Comparison of ENCODE assay signal across 14 mouse cellular contexts in the genomic region with DNA sequence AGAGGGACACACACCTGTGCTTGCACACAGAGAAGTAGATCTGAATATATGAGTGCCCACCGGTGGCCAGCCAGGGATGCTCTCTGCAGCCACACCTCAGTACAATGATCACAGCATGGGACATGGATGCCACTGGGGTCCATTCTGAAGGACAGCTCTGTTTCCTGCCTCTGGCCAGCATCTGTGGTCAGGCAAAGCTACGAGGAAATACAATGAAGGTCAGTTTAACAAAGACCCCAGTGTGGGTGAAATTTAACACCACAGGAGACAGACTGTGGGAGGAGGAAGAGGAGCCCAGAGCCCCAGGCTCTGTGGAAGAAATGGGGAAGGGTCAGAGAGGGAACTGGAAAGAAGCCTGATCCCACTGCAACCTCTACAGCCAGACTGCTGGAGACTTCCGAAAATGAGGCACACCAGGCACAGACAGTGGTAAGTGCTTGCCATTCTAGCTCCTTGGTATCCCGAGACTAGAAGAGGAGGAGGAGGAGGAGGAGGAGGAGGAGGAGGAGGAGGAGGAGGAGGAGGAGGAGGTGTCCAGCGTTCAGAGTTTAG.
DNase-seq lines count a peak whose midpoint lies in the region; ATAC-seq lines count a peak whose summit lies in the region.
"Had no signal": no experiment of that assay in that cellular context is flagged by ENCODE, and none has a peak within 500 bp of the region (broad histone marks: within the 10 kb centered on the region; RNA-seq: fewer than 3 reads in every experiment).

No protein-coding gene starts in this region.

- no peak overlapping the region for H3K4me3 ChIP-seq in kidney, embryonic 15.5 days (replicated peaks)
- H3K4me3 ChIP-seq: embryonic facial prominence, embryonic 15.5 days; heart, adult 2 months; intestine, embryonic 15.5 days; liver, embryonic 13.5 days; neural tube, embryonic 13.5 days had no signal

- H3K4me1 ChIP-seq in kidney, embryonic 15.5 days = peaks cover 31% of the 10 kb centered on the region
- H3K4me1 ChIP-seq: neural tube, embryonic 13.5 days had no signal

- WGBS in kidney, embryonic 15.5 days = 13% methylated on average over 4 of the region's 5 CpGs

- H3K27me3 ChIP-seq in kidney, embryonic 15.5 days = no peaks in the 10 kb centered on the region
- H3K27me3 ChIP-seq: embryonic facial prominence, embryonic 15.5 days; intestine, embryonic 15.5 days; liver, embryonic 13.5 days; neural tube, embryonic 13.5 days had no signal

- H3K36me3 ChIP-seq in kidney, embryonic 15.5 days = no peaks in the 10 kb centered on the region
- H3K36me3 ChIP-seq: embryonic facial prominence, embryonic 15.5 days; intestine, embryonic 15.5 days; liver, embryonic 13.5 days; neural tube, embryonic 13.5 days had no signal

- H3K9me3 ChIP-seq in kidney, embryonic 15.5 days (replicated peaks) = no peaks in the 10 kb centered on the region
- H3K9me3 ChIP-seq: embryonic facial prominence, embryonic 15.5 days; intestine, embryonic 15.5 days; liver, embryonic 13.5 days; neural tube, embryonic 13.5 days had no signal

- no peak overlapping the region for H3K4me2 ChIP-seq in kidney, embryonic 15.5 days

- peak; percentile 24; the same call in 1 of the 2 replicates for ATAC-seq in kidney, embryonic 15.5 days (replicated peaks; ENCODE audit: low FRiP score)

- H3K27ac ChIP-seq in kidney, embryonic 15.5 days = no peak overlapping the region
- H3K27ac ChIP-seq: embryonic facial prominence, embryonic 15.5 days; intestine, embryonic 15.5 days; liver, embryonic 13.5 days; neural tube, embryonic 13.5 days had no signal

- peak; percentile 39 for DNase-seq in embryo, embryonic 10 days (ENCODE audit: low spot score)
- no peak for DNase-seq in embryo, embryonic 11 days
- no peak for DNase-seq in kidney, postnatal 10 days
- peak; percentile 48 for DNase-seq in retina, postnatal 1 day
- DNase-seq in retina, embryonic 14.5 days (ENCODE audit: low spot score) = no peak
- no peak for DNase-seq in B cell, adult 2 months
- no peak for DNase-seq in frontal cortex, postnatal 36 days (ENCODE audit: low spot score in 2 of 2)
- DNase-seq: liver, embryonic 13.5 days; right cerebral cortex, postnatal 4 days had no signal

- no peak overlapping the region for H3K9ac ChIP-seq in kidney, embryonic 15.5 days
- H3K9ac ChIP-seq: embryonic facial prominence, embryonic 15.5 days; intestine, embryonic 15.5 days; liver, embryonic 13.5 days; neural tube, embryonic 13.5 days had no signal

Comparison
In these comparisons a context has a peak if more than half of its experiments do, and no peak if none do; other contexts are left out.
1. DNase-seq: peak in embryo, embryonic 10 days (single experiment) and retina, postnatal 1 day (single experiment); none in embryo, embryonic 11 days (single experiment), kidney, postnatal 10 days (single experiment), retina, embryonic 14.5 days (single experiment), B cell, adult 2 months (0 of 2) and frontal cortex, postnatal 36 days (0 of 2).